Mouse (Mus musculus) hindbrain, embryonic 14.5 days (tissue): ENCODE results near the gene Tshz2. TPM values are rescaled to one million over a fixed set of nuclear protein-coding genes. Genes with fewer than 3 reads are reported as not detected.
A peak's percentile ranks its signal among the peaks of the same experiment; 100 is the strongest.

Source experiments
- ATAC-seq: fragments of 200-750 bp; cut with Nextera tagmentation; 2 replicates; pipeline ENCODE4 v1.8.0; 2017; ENCODE audit warnings: moderate number of reproducible peaks, mild to moderate bottlenecking, moderate TSS enrichment, moderate library complexity; ENCODE audit not compliant: low FRiP score
- DNase-seq: peaks from one replicate; pipeline ENCODE4 v3.0.0-alpha.2; 2015; ENCODE audit warnings: low spot score
- H3K27ac ChIP-seq: fragments of 300-500 bp; sonication (generic); 2 replicates; pipeline ENCODE4 v1.5.1; 2014; ENCODE audit warnings: mild to moderate bottlenecking, moderate library complexity
- H3K27me3 ChIP-seq: fragments of 300-500 bp; sonication (generic); 2 replicates; pipeline ENCODE4 v1.6.1; 2014; ENCODE audit warnings: mild to moderate bottlenecking, low read length, mixed read lengths; ENCODE audit not compliant: control insufficient read depth, insufficient read depth
- H3K36me3 ChIP-seq: fragments of 300-500 bp; sonication (generic); replicated peaks from 2 replicates; pipeline ENCODE4 v1.6.1; 2014; ENCODE audit not compliant: control insufficient read depth, insufficient read depth
- H3K4me1 ChIP-seq: fragments of 300-500 bp; sonication (generic); replicated peaks from 2 replicates; pipeline ENCODE4 v1.6.1; 2014; ENCODE audit warnings: antibody characterized with exemption, low read length, mixed read lengths; ENCODE audit not compliant: control insufficient read depth, insufficient read depth
- H3K4me2 ChIP-seq: fragments of 300-500 bp; sonication (generic); replicated peaks from 2 replicates; pipeline ENCODE4 v1.6.1; 2014; ENCODE audit warnings: mild to moderate bottlenecking, moderate library complexity
- H3K4me3 ChIP-seq: fragments of 300-500 bp; sonication (generic); replicated peaks from 2 replicates; pipeline ENCODE4 v1.5.1; 2014; ENCODE audit warnings: mild to moderate bottlenecking, low read length
- H3K9ac ChIP-seq: fragments of 300-500 bp; sonication (generic); 2 replicates; pipeline ENCODE4 v1.6.1; 2014
- H3K9me3 ChIP-seq: fragments of 300-500 bp; sonication (generic); 2 replicates; pipeline ENCODE4 v1.6.1; 2016; ENCODE audit warnings: low read length; ENCODE audit not compliant: control insufficient read depth
- WGBS: fragments of 180-500 bp; shearing (Covaris S2); extraction: QIAGEN DNeasy Blood & Tissue Kit; methylation state at CpG from one replicate; pipeline ENCODE4 v1.1.7; 2014; 5-methylcytosine and 5-hydroxymethylcytosine counted together
- polyA plus RNA-seq: library from polyadenylated mRNA; unstranded; fragments of >200 nt; fragmentation: Nextera tagmentation; extraction: Ambion mirVana; gene quantifications from 2 replicates; pipeline ENCODE4 v1.2.1, GENCODE M21; 2014

The Tshz2 gene
- polyA plus RNA-seq, 1 experiment from 2014 or later = 38.1 TPM

GRCm38 (mm10) chr2:169615998-169616397 lies 16.8 kb upstream of the Tshz2 start:
- H3K36me3 ChIP-seq = no peaks in the 10 kb centered on the region
- H3K27ac ChIP-seq = no peak overlapping the region
- H3K4me1 ChIP-seq = peaks cover 1% of the 10 kb centered on the region; the same call in 1 of the 2 replicates
- H3K27me3 ChIP-seq = no peaks in the 10 kb centered on the region
- no peak for DNase-seq
- no peak overlapping the region for H3K4me2 ChIP-seq
- H3K9me3 ChIP-seq = no peaks in the 10 kb centered on the region
- no peak overlapping the region for H3K4me3 ChIP-seq
- WGBS = 84% methylated on average over 6 of the region's 6 CpGs
- no peak overlapping the region for H3K9ac ChIP-seq
- no peak for ATAC-seq

GRCm38 (mm10) chr2:169621201-169621710 lies 11.6 kb upstream of the Tshz2 start:
- H3K27ac ChIP-seq = no peak overlapping the region
- no peak overlapping the region for H3K4me3 ChIP-seq
- H3K36me3 ChIP-seq = no peaks in the 10 kb centered on the region
- no peaks in the 10 kb centered on the region for H3K27me3 ChIP-seq
- ATAC-seq (no peak), DNase-seq (peak; percentile 63)
- H3K4me2 ChIP-seq = peak overlapping the region; percentile 29
- H3K4me1 ChIP-seq = peaks cover 9% of the 10 kb centered on the region; the same call in 1 of the 2 replicates
- no peaks in the 10 kb centered on the region for H3K9me3 ChIP-seq
- WGBS = 33% methylated on average over 15 of the region's 15 CpGs
- H3K9ac ChIP-seq = no peak overlapping the region

- H3K9me3 ChIP-seq = no peaks in the 10 kb centered on the region
- 93% methylated on average over 3 of the region's 3 CpGs for WGBS
- H3K27ac ChIP-seq = no peak overlapping the region
- H3K27me3 ChIP-seq = no peaks in the 10 kb centered on the region
- ATAC-seq (no peak), DNase-seq (no peak)
- no peak overlapping the region for H3K4me3 ChIP-seq
- no peak overlapping the region for H3K9ac ChIP-seq
- no peak overlapping the region for H3K4me2 ChIP-seq
- H3K4me1 ChIP-seq = peaks cover 15% of the 10 kb centered on the region; the same call in 1 of the 2 replicates
- no peaks in the 10 kb centered on the region for H3K36me3 ChIP-seq
These were observed 2.7 kb upstream of the Tshz2 start for GRCm38 (mm10) chr2:169630070-169630469.

- Histone ChIP-seq H3K9me3 (no peaks in the 10 kb centered on the region), H3K27me3 (no peaks in the 10 kb centered on the region), H3K4me3 (peak overlapping the region; percentile 79), H3K9ac (peak overlapping the region; percentile 91), H3K36me3 (no peaks in the 10 kb centered on the region), H3K27ac (peak overlapping the region; percentile 85), H3K4me2 (peak overlapping the region; percentile 81), H3K4me1 (peaks cover 43% of the 10 kb centered on the region)
- DNase-seq (no peak), ATAC-seq (peak; percentile 29; the same call in 1 of the 2 replicates)
- under 1% methylated on average over 38 of the region's 38 CpGs for WGBS
These were observed 877 bp downstream of the Tshz2 start for GRCm38 (mm10) chr2:169633491-169634289.

- no peak for ATAC-seq
- peak overlapping the region; percentile 79 for H3K4me3 ChIP-seq
- no peak for DNase-seq
These were observed 2.0 kb downstream of the Tshz2 start for GRCm38 (mm10) chr2:169634619-169635382.

GRCm38 (mm10) chr2:169635428-169635827 lies 2.6 kb downstream of the Tshz2 start:
- Histone ChIP-seq H3K9ac (peak overlapping the region; percentile 91), H3K4me3 (peak overlapping the region; percentile 79), H3K27ac (peak overlapping the region; percentile 85), H3K9me3 (no peaks in the 10 kb centered on the region), H3K27me3 (no peaks in the 10 kb centered on the region), H3K4me2 (peak overlapping the region; percentile 81), H3K4me1 (peaks cover 52% of the 10 kb centered on the region), H3K36me3 (no peaks in the 10 kb centered on the region)
- ATAC-seq (no peak), DNase-seq (no peak)
- WGBS = 22% methylated on average over 7 of the region's 7 CpGs

More at GRCm38 (mm10) chr2:169634619-169635382, 2.0 kb downstream of the Tshz2 start:
- Histone ChIP-seq H3K4me1 (peaks cover 46% of the 10 kb centered on the region), H3K27ac (peak overlapping the region; percentile 85), H3K36me3 (no peaks in the 10 kb centered on the region), H3K4me2 (peak overlapping the region; percentile 81), H3K9me3 (no peaks in the 10 kb centered on the region), H3K27me3 (no peaks in the 10 kb centered on the region), H3K9ac (peak overlapping the region; percentile 91)
- 22% methylated on average over 17 of the region's 17 CpGs for WGBS

GRCm38 (mm10) chr2:169636414-169636813 lies 3.6 kb downstream of the Tshz2 start:
- Histone ChIP-seq H3K9me3 (no peaks in the 10 kb centered on the region), H3K36me3 (no peaks in the 10 kb centered on the region), H3K27ac (peak overlapping the region; percentile 85), H3K9ac (peak overlapping the region; percentile 91; the same call in 1 of the 2 replicates), H3K4me2 (peak overlapping the region; percentile 81), H3K27me3 (no peaks in the 10 kb centered on the region), H3K4me1 (peaks cover 52% of the 10 kb centered on the region), H3K4me3 (peak overlapping the region; percentile 79)
- 58% methylated on average over 4 of the region's 4 CpGs for WGBS
- DNase-seq (no peak), ATAC-seq (no peak)

- Histone ChIP-seq H3K36me3 (no peaks in the 10 kb centered on the region), H3K4me1 (peaks cover 27% of the 10 kb centered on the region), H3K9me3 (no peaks in the 10 kb centered on the region), H3K4me3 (no peak overlapping the region), H3K4me2 (0 out of 2 replicates have a peak overlapping the region, but pooled peaks have one; percentile 10), H3K27ac (no peak overlapping the region), H3K9ac (no peak overlapping the region), H3K27me3 (no peaks in the 10 kb centered on the region)
- ATAC-seq = no peak
- WGBS = 52% methylated on average over 14 of the region's 14 CpGs
- DNase-seq = no peak
These were observed 8.7 kb downstream of the Tshz2 start for GRCm38 (mm10) chr2:169641547-169641946.

- H3K27ac ChIP-seq = no peak overlapping the region
- no peak overlapping the region for H3K9ac ChIP-seq
- no peaks in the 10 kb centered on the region for H3K9me3 ChIP-seq
- 85% methylated on average over 8 of the region's 8 CpGs for WGBS
- DNase-seq (no peak), ATAC-seq (no peak)
- H3K4me2 ChIP-seq = no peak overlapping the region
- no peaks in the 10 kb centered on the region for H3K27me3 ChIP-seq
- peaks cover 20% of the 10 kb centered on the region; the same call in 1 of the 2 replicates for H3K4me1 ChIP-seq
- no peak overlapping the region for H3K4me3 ChIP-seq
- H3K36me3 ChIP-seq = no peaks in the 10 kb centered on the region
These were observed 9.6 kb downstream of the Tshz2 start for GRCm38 (mm10) chr2:169642420-169642819.
